Mouse (Mus musculus) liver, embryonic 15.5 days (tissue): ENCODE results near the gene Zcchc14. TPM values are rescaled to one million over a fixed set of nuclear protein-coding genes. Genes with fewer than 3 reads are reported as not detected.

Experiments
- ATAC-seq: fragments of 200-750 bp; cut with Nextera tagmentation; 2 replicates; pipeline ENCODE4 v1.8.0; 2017; ENCODE audit warnings: moderate number of reproducible peaks, mild to moderate bottlenecking, moderate library complexity; ENCODE audit not compliant: insufficient read depth
- H3K27ac ChIP-seq: fragments of 300-500 bp; sonication (generic); replicated peaks from 2 replicates; pipeline ENCODE4 v1.5.1; 2015; ENCODE audit warnings: mild to moderate bottlenecking, inconsistent platforms
- H3K27me3 ChIP-seq: fragments of 300-500 bp; sonication (generic); 2 replicates; pipeline ENCODE4 v1.6.1; 2015; ENCODE audit warnings: mild to moderate bottlenecking, inconsistent platforms
- H3K36me3 ChIP-seq: fragments of 300-500 bp; sonication (generic); replicated peaks from 2 replicates; pipeline ENCODE4 v1.6.1; 2015; ENCODE audit warnings: moderate library complexity, mild to moderate bottlenecking, inconsistent platforms
- H3K4me1 ChIP-seq: fragments of 300-500 bp; sonication (generic); replicated peaks from 2 replicates; pipeline ENCODE4 v1.6.1; 2015; ENCODE audit warnings: inconsistent platforms
- H3K4me2 ChIP-seq: fragments of 300-500 bp; sonication (generic); 2 replicates; pipeline ENCODE4 v1.6.1; 2015; ENCODE audit warnings: moderate library complexity, mild to moderate bottlenecking, inconsistent platforms
- H3K4me3 ChIP-seq: fragments of 300-500 bp; sonication (generic); replicated peaks from 2 replicates; pipeline ENCODE4 v1.5.1; 2015; ENCODE audit warnings: mild to moderate bottlenecking, inconsistent platforms
- H3K9ac ChIP-seq: fragments of 300-500 bp; sonication (generic); 2 replicates; pipeline ENCODE4 v1.6.1; 2015; ENCODE audit warnings: moderate library complexity, mild to moderate bottlenecking, inconsistent platforms
- H3K9me3 ChIP-seq: fragments of 300-500 bp; sonication (generic); replicated peaks from 2 replicates; pipeline ENCODE4 v1.6.1; 2016; ENCODE audit warnings: inconsistent platforms
- WGBS: fragments of 180-500 bp; shearing (Covaris S2); methylation state at CpG from one replicate; pipeline ENCODE4 v1.1.7; 2015; ENCODE audit warnings: mixed read lengths; ENCODE audit not compliant: insufficient replicate concordance; 5-methylcytosine and 5-hydroxymethylcytosine counted together
- polyA plus RNA-seq: library from polyadenylated mRNA; unstranded; fragments of >200 nt; fragmentation: Nextera tagmentation; extraction: Ambion mirVana; gene quantifications from 2 replicates; pipeline ENCODE4 v1.2.1, GENCODE M21; 2015

Zcchc14 gene
- polyA plus RNA-seq, 1 experiment from 2014 or later: 0.89 TPM

GRCm38 (mm10) chr8:121568321-121568720 lies 84.4 kb downstream of the Zcchc14 start:
- Histone ChIP-seq H3K9me3 (no peaks in the 10 kb centered on the region), H3K4me3 (no peak overlapping the region), H3K4me1 (peaks cover 41% of the 10 kb centered on the region), H3K36me3 (0 out of 2 replicates have a peak, but pooled peaks cover 5% of the 10 kb centered on the region), H3K27ac (no peak overlapping the region), H3K4me2 (no peak overlapping the region), H3K9ac (no peak overlapping the region), H3K27me3 (no peaks in the 10 kb centered on the region)
- WGBS: 55% methylated on average over 6 of the region's 6 CpGs
- ATAC-seq: no peak

GRCm38 (mm10) chr8:121563701-121564100 lies 89.0 kb downstream of the Zcchc14 start:
- Histone ChIP-seq H3K4me3 (no peak overlapping the region), H3K9ac (no peak overlapping the region), H3K36me3 (peaks cover 20% of the 10 kb centered on the region), H3K27ac (no peak overlapping the region), H3K27me3 (no peaks in the 10 kb centered on the region), H3K9me3 (no peaks in the 10 kb centered on the region), H3K4me1 (peaks cover 19% of the 10 kb centered on the region), H3K4me2 (no peak overlapping the region)
- no peak for ATAC-seq
- WGBS: 76% methylated on average over 6 of the region's 6 CpGs

GRCm38 (mm10) chr8:121562941-121563351 lies 89.8 kb downstream of the Zcchc14 start:
- Histone ChIP-seq H3K9ac (no peak overlapping the region), H3K27ac (no peak overlapping the region), H3K4me3 (no peak overlapping the region), H3K27me3 (no peaks in the 10 kb centered on the region), H3K9me3 (no peaks in the 10 kb centered on the region), H3K36me3 (peaks cover 26% of the 10 kb centered on the region), H3K4me1 (peaks cover 13% of the 10 kb centered on the region), H3K4me2 (no peak overlapping the region)
- ATAC-seq: no peak
- 69% methylated on average over 9 of the region's 9 CpGs for WGBS

GRCm38 (mm10) chr8:121561636-121562345 lies 90.9 kb downstream of the Zcchc14 start:
- no peak for ATAC-seq
- H3K4me1 ChIP-seq: peaks cover 4% of the 10 kb centered on the region; the same call in 1 of the 2 replicates
- peaks cover 26% of the 10 kb centered on the region for H3K36me3 ChIP-seq
- no peak overlapping the region for H3K27ac ChIP-seq
- H3K9me3 ChIP-seq: no peaks in the 10 kb centered on the region
- no peak overlapping the region for H3K9ac ChIP-seq
- H3K4me2 ChIP-seq: no peak overlapping the region
- H3K4me3 ChIP-seq: no peak overlapping the region
- H3K27me3 ChIP-seq: no peaks in the 10 kb centered on the region
- 69% methylated on average over 16 of the region's 16 CpGs for WGBS

- 78% methylated on average over 7 of the region's 7 CpGs for WGBS
- no peaks in the 10 kb centered on the region for H3K9me3 ChIP-seq
- no peak for ATAC-seq
These were observed 92.1 kb downstream of the Zcchc14 start for GRCm38 (mm10) chr8:121560432-121561100.

GRCm38 (mm10) chr8:121559801-121560200 lies 92.9 kb downstream of the Zcchc14 start:
- Histone ChIP-seq H3K27me3 (no peaks in the 10 kb centered on the region), H3K9ac (no peak overlapping the region), H3K4me1 (peaks cover 4% of the 10 kb centered on the region; the same call in 1 of the 2 replicates), H3K36me3 (peaks cover 27% of the 10 kb centered on the region), H3K27ac (no peak overlapping the region), H3K9me3 (no peaks in the 10 kb centered on the region), H3K4me2 (no peak overlapping the region), H3K4me3 (no peak overlapping the region)
- ATAC-seq: no peak
- 81% methylated on average over 12 of the region's 12 CpGs for whole genome bisulfite sequencing

More at GRCm38 (mm10) chr8:121560432-121561100, 92.1 kb downstream of the Zcchc14 start:
- no peak overlapping the region for H3K4me2 ChIP-seq
- H3K27ac ChIP-seq: no peak overlapping the region
- H3K9ac ChIP-seq: no peak overlapping the region
- no peak overlapping the region for H3K4me3 ChIP-seq
- no peaks in the 10 kb centered on the region for H3K27me3 ChIP-seq
- peaks cover 24% of the 10 kb centered on the region for H3K36me3 ChIP-seq
- peaks cover 4% of the 10 kb centered on the region; the same call in 1 of the 2 replicates for H3K4me1 ChIP-seq

GRCm38 (mm10) chr8:121558538-121558937 lies 94.2 kb downstream of the Zcchc14 start:
- no peak overlapping the region for H3K9ac ChIP-seq
- H3K4me2 ChIP-seq: no peak overlapping the region
- no peak overlapping the region for H3K27ac ChIP-seq
- H3K36me3 ChIP-seq: peaks cover 38% of the 10 kb centered on the region
- H3K9me3 ChIP-seq: no peaks in the 10 kb centered on the region
- no peaks in the 10 kb centered on the region for H3K27me3 ChIP-seq
- no peak for ATAC-seq
- WGBS: 88% methylated on average over 16 of the region's 16 CpGs
- no peak overlapping the region for H3K4me3 ChIP-seq
- peaks cover 4% of the 10 kb centered on the region; the same call in 1 of the 2 replicates for H3K4me1 ChIP-seq

GRCm38 (mm10) chr8:121557746-121558145 lies 95.0 kb downstream of the Zcchc14 start:
- Histone ChIP-seq H3K9ac (no peak overlapping the region), H3K27ac (no peak overlapping the region), H3K4me2 (no peak overlapping the region), H3K36me3 (peaks cover 46% of the 10 kb centered on the region), H3K27me3 (no peaks in the 10 kb centered on the region), H3K9me3 (no peaks in the 10 kb centered on the region), H3K4me3 (no peak overlapping the region), H3K4me1 (peaks cover under 1% of the 10 kb centered on the region; the same call in 1 of the 2 replicates)
- no peak for ATAC-seq
- 82% methylated on average over 11 of the region's 11 CpGs for WGBS

GRCm38 (mm10) chr8:121553831-121554475 lies 98.7 kb downstream of the Zcchc14 start:
- 88% methylated on average over 32 of the region's 32 CpGs for WGBS
- Histone ChIP-seq H3K9me3 (no peaks in the 10 kb centered on the region), H3K4me2 (no peak overlapping the region), H3K27me3 (no peaks in the 10 kb centered on the region), H3K9ac (no peak overlapping the region), H3K36me3 (peaks cover 46% of the 10 kb centered on the region), H3K27ac (no peak overlapping the region), H3K4me3 (no peak overlapping the region), H3K4me1 (no peaks in the 10 kb centered on the region)
- ATAC-seq: no peak

- H3K36me3 ChIP-seq: peaks cover 37% of the 10 kb centered on the region
- no peaks in the 10 kb centered on the region for H3K27me3 ChIP-seq
- H3K9ac ChIP-seq: no peak overlapping the region
- WGBS: 79% methylated on average over 9 of the region's 9 CpGs
- no peaks in the 10 kb centered on the region for H3K4me1 ChIP-seq
- no peaks in the 10 kb centered on the region for H3K9me3 ChIP-seq
- H3K27ac ChIP-seq: no peak overlapping the region
- H3K4me2 ChIP-seq: no peak overlapping the region
- no peak overlapping the region for H3K4me3 ChIP-seq
- ATAC-seq: no peak
These were observed 100.2 kb downstream of the Zcchc14 start for GRCm38 (mm10) chr8:121552506-121552905.
